Mouse (Mus musculus) retina, adult 2 months (tissue): Measurements from ENCODE around the gene Farsa.
A peak's percentile ranks its signal among the peaks of the same experiment; 100 is the strongest.

Experiments used
- DNase-seq: peaks from one replicate; pipeline ENCODE4 v3.0.0-alpha.2; 2012; ENCODE audit warnings: low read depth, low spot score

Gene Farsa

GRCm38 (mm10) chr8:84834866-84835855, 21.6 kb upstream of the Farsa start:
- no peak for DNase-seq

GRCm38 (mm10) chr8:84837149-84837911, 19.5 kb upstream of the Farsa start:
- DNase-seq: no peak

GRCm38 (mm10) chr8:84837912-84838470, 18.8 kb upstream of the Farsa start:
- DNase-seq: no peak

GRCm38 (mm10) chr8:84838513-84838912, 18.3 kb upstream of the Farsa start:
- no peak for DNase-seq

- no peak for DNase-seq
These were observed 17.4 kb upstream of the Farsa start for GRCm38 (mm10) chr8:84839411-84839810.

- no peak for DNase-seq
These were observed 16.9 kb upstream of the Farsa start for GRCm38 (mm10) chr8:84839875-84840247.

GRCm38 (mm10) chr8:84840248-84840999, 16.4 kb upstream of the Farsa start, which contains the start of gene Rad23a:
Gene Rad23a, minus strand, starts transcription at chr8:84840665.
- peak; percentile 82 for DNase-seq

GRCm38 (mm10) chr8:84841514-84841913, 15.3 kb upstream of the Farsa start:
- DNase-seq: no peak

- no peak for DNase-seq
These were observed 12.3 kb upstream of the Farsa start for GRCm38 (mm10) chr8:84844397-84845070.

GRCm38 (mm10) chr8:84845355-84846093, 11.3 kb upstream of the Farsa start:
- DNase-seq: no peak

- DNase-seq: no peak
These were observed 10.6 kb upstream of the Farsa start for GRCm38 (mm10) chr8:84846094-84846721.

GRCm38 (mm10) chr8:84846722-84847572, 9.8 kb upstream of the Farsa start, which contains the start of gene Calr:
Gene Calr, minus strand, starts transcription at chr8:84846934.
- peak; percentile 100 for DNase-seq

- DNase-seq: no peak
These were observed 8.9 kb upstream of the Farsa start for GRCm38 (mm10) chr8:84847684-84848435.

- no peak for DNase-seq
These were observed 355 bp upstream of the Farsa start for GRCm38 (mm10) chr8:84856434-84856833.

GRCm38 (mm10) chr8:84871376-84872308, 14.9 kb downstream of the Farsa start, which contains the start of gene Syce2:
Gene Syce2, plus strand, starts transcription at chr8:84872111.
- DNase-seq: peak; percentile 52

GRCm38 (mm10) chr8:84872309-84872965, 15.6 kb downstream of the Farsa start:
- no peak for DNase-seq
